Mouse (Mus musculus) G1E (cell line): Measurements from ENCODE around the gene Clasp1.

Source experiments
- CTCF ChIP-seq: IDR thresholded peaks from 2 replicates; pipeline ENCODE4 v1.5.1; 2012; ENCODE audit warnings: low read depth, low read length, inconsistent platforms, mixed read lengths
- GATA1 ChIP-seq: IDR thresholded peaks from 2 replicates; pipeline ENCODE4 v1.6.1; 2012; ENCODE audit warnings: borderline replicate concordance, low read length, inconsistent platforms, mixed read lengths
- GATA2 ChIP-seq: IDR thresholded peaks from 2 replicates; pipeline ENCODE4 v1.6.1; 2012; ENCODE audit warnings: low read depth, low read length, inconsistent platforms, borderline replicate concordance
- POLR2AphosphoS5 ChIP-seq: IDR thresholded peaks from 2 replicates; pipeline ENCODE4 v1.6.1; 2012; ENCODE audit warnings: low read depth, low read length, inconsistent platforms; ENCODE audit not compliant: insufficient replicate concordance
- TAL1 ChIP-seq: conservative IDR thresholded peaks from 2 replicates; pipeline ENCODE4 v1.6.1; 2012; ENCODE audit warnings: low read depth, low read length, inconsistent platforms, mixed read lengths

DNA sequence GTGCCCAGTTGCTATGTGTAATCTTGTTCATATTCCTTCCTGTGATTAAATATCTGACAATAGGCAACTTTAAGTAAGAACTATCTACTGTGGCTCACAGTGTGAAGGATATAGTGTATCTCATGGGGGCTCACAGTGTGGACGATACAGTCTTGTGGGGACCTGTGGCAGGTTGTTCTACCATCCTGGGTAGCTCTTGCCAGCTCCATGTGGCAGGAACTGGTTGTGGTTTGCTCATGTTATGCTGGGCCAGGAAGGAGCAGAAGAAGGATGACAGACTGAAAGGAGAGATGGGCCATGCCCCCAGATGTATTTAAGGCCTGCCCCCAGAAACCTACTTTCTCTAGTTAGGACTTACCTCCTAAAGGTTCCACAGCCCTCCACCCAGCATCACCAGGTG, 51.7 kb downstream of the Clasp1 start:
- TF ChIP-seq GATA1 = no peak
- TF ChIP-seq CTCF = no peak
- no peak for TF ChIP-seq POLR2AphosphoS5
- TF ChIP-seq GATA2 = no peak
- no peak for TF ChIP-seq TAL1
